Mouse (Mus musculus) myocyte (in vitro differentiated cells): ENCODE results near the gene Fam83b.

Experiments used
- CEBPB ChIP-seq: IDR thresholded peaks from 2 replicates; pipeline ENCODE4 v1.6.1; 2011; ENCODE audit warnings: mild to moderate bottlenecking, moderate library complexity; ENCODE audit not compliant: poor library complexity, insufficient read depth, severe bottlenecking
- E2F4 ChIP-seq: IDR thresholded peaks from one replicate; pipeline ENCODE4 v1.6.1; 2011; ENCODE audit warnings: mild to moderate bottlenecking, control low read depth, moderate library complexity; ENCODE audit not compliant: insufficient read depth
- MAX ChIP-seq: IDR thresholded peaks from one replicate; pipeline ENCODE4 v1.6.1; 2011; ENCODE audit warnings: low read depth, mild to moderate bottlenecking, control low read depth
- MYOD1 ChIP-seq, 3 experiments: IDR thresholded peaks; one replicate each; pipeline ENCODE4 v1.6.1; 2011; ENCODE audit warnings: control low read depth in 2 of 3, low read depth in 2 of 3, mild to moderate bottlenecking in 2 of 3, moderate library complexity in 1 of 3; ENCODE audit not compliant: insufficient read length in 2 of 3, control insufficient read depth in 1 of 3
- MYOG ChIP-seq, 3 experiments: IDR thresholded peaks; one replicate each; pipeline ENCODE4 v1.6.1; 2011; ENCODE audit warnings: control low read depth in 2 of 3, low read depth in 2 of 3, mild to moderate bottlenecking in 2 of 3; ENCODE audit not compliant: insufficient read length in 2 of 3, control insufficient read depth in 1 of 3, insufficient read depth in 1 of 3
- POLR2A ChIP-seq: IDR thresholded peaks from one replicate; pipeline ENCODE4 v1.6.1; 2011; ENCODE audit warnings: low read depth, mild to moderate bottlenecking, control low read depth, moderate library complexity; ENCODE audit not compliant: insufficient read length
- POLR2AphosphoS2 ChIP-seq: IDR thresholded peaks from one replicate; pipeline ENCODE4 v1.6.1; 2011; ENCODE audit warnings: low read depth, control low read depth; ENCODE audit not compliant: insufficient read length
- TCF12 ChIP-seq: IDR thresholded peaks from one replicate; pipeline ENCODE4 v1.6.1; 2011; ENCODE audit warnings: mild to moderate bottlenecking, control low read depth; ENCODE audit not compliant: poor library complexity, insufficient read depth, severe bottlenecking
- USF1 ChIP-seq: IDR thresholded peaks from one replicate; pipeline ENCODE4 v1.6.1; 2011; ENCODE audit warnings: low read depth, mild to moderate bottlenecking, control low read depth, moderate library complexity

- TF ChIP-seq POLR2AphosphoS2: no peak
- no peak for TF ChIP-seq POLR2A
- TF ChIP-seq MYOD1 (IDR thresholded peaks at IDR 0.05; ENCODE audit: control insufficient read depth in 1 of 3, insufficient read length in 2 of 3, low read depth in 2 of 3): no peak
- TF ChIP-seq CEBPB: no peak
- TF ChIP-seq MAX: no peak
- TF ChIP-seq MYOG (IDR thresholded peaks at IDR 0.05; ENCODE audit: control insufficient read depth in 1 of 3, insufficient read depth in 1 of 3, insufficient read length in 2 of 3, low read depth in 2 of 3): no peak
- no peak for TF ChIP-seq TCF12
- TF ChIP-seq USF1: no peak
- TF ChIP-seq E2F4: no peak
Measured at GRCm38 (mm10) chr9:76539271-76539670, 27.6 kb downstream of the Fam83b start.
